Mouse (Mus musculus) ES-E14 (cell line): ENCODE results near the gene Hkdc1. TPM values are rescaled to one million over a fixed set of nuclear protein-coding genes. Genes with fewer than 3 reads are reported as not detected.

Source experiments
- DNase-seq: peaks from one replicate; pipeline ENCODE4 v3.0.0-alpha.2; 2013; ENCODE audit warnings: low read depth, low spot score
- H3K27ac ChIP-seq: 2 replicates; pipeline ENCODE4 v1.5.1; 2012; ENCODE audit warnings: low read depth, mild to moderate bottlenecking, low read length, moderate library complexity, mixed read lengths; ENCODE audit not compliant: poor library complexity, insufficient read depth, severe bottlenecking
- H3K36me3 ChIP-seq: 2 replicates; pipeline ENCODE4 v1.6.1; 2012; ENCODE audit warnings: mild to moderate bottlenecking, low read length, moderate library complexity, mixed read lengths; ENCODE audit not compliant: control insufficient read depth, poor library complexity, insufficient read depth, severe bottlenecking
- H3K4me1 ChIP-seq, 2 experiments: fragments of 150-350 bp in 1 of 2; sonication (generic) in 1 of 2; 2 replicates each; pipeline ENCODE4 v1.6.1; 2012; ENCODE audit warnings: low read length in 2 of 2, mild to moderate bottlenecking in 1 of 2, mixed read lengths in 1 of 2; ENCODE audit not compliant: control insufficient read depth in 2 of 2, insufficient read depth in 2 of 2, poor library complexity in 1 of 2
- H3K4me3 ChIP-seq, 2 experiments: fragments of 150-350 bp in 1 of 2; sonication (generic) in 1 of 2; 2 replicates each; pipeline ENCODE4 v1.5.1; 2012; ENCODE audit warnings: low read length in 2 of 2, low read depth in 1 of 2, mild to moderate bottlenecking in 1 of 2, mixed read lengths in 1 of 2; ENCODE audit not compliant: insufficient read depth in 1 of 2, poor library complexity in 1 of 2, severe bottlenecking in 1 of 2
- H3K9ac ChIP-seq: 2 replicates; pipeline ENCODE4 v1.6.1; 2012; ENCODE audit warnings: low read depth, mild to moderate bottlenecking, low read length, mixed read lengths; ENCODE audit not compliant: poor library complexity, insufficient read depth, severe bottlenecking
- H3K9me3 ChIP-seq: fragments of 150-350 bp; sonication (generic); 2 replicates; pipeline ENCODE4 v1.6.1; 2012; ENCODE audit warnings: low read depth, mild to moderate bottlenecking, low read length; ENCODE audit not compliant: control insufficient read depth, insufficient read depth
- CHD2 ChIP-seq: IDR thresholded peaks from 2 replicates; pipeline ENCODE4 v1.6.1; 2014; ENCODE audit warnings: mild to moderate bottlenecking, low read depth, low read length, inconsistent platforms
- HCFC1 ChIP-seq: IDR thresholded peaks from 2 replicates; pipeline ENCODE4 v1.6.1; 2012; ENCODE audit warnings: low read length, inconsistent platforms, borderline replicate concordance; ENCODE audit not compliant: insufficient read depth
- MAFK ChIP-seq: IDR thresholded peaks from 2 replicates; pipeline ENCODE4 v1.6.1; 2014; ENCODE audit warnings: mild to moderate bottlenecking, low read depth, low read length, inconsistent platforms; ENCODE audit not compliant: insufficient read depth
- ZC3H11A ChIP-seq: IDR thresholded peaks from 2 replicates; pipeline ENCODE4 v1.6.1; 2012; ENCODE audit warnings: low read depth, mild to moderate bottlenecking, inconsistent platforms, low read length, borderline replicate concordance
- ZNF384 ChIP-seq: IDR thresholded peaks from 2 replicates; pipeline ENCODE4 v1.6.1; 2012; ENCODE audit warnings: low read depth, low read length, inconsistent platforms
- in situ Hi-C, 2 experiments: fragments of 600-800 bp; cut with MboI; formaldehyde crosslinking; loops; one replicate each; pipeline ENCODE4 v1.15.1; 2025; ENCODE audit warnings: low sequenced_read_pairs in 2 of 2, inconsistent platforms in 1 of 2; ENCODE audit not compliant: unreplicated experiment in 2 of 2
- total RNA-seq: library from RNA; depleted of rRNA; stranded (reverse); fragments of 300-350 nt; gene quantifications from 2 replicates; pipeline ENCODE4 v1.2.3, GENCODE M21; 2012

Gene Hkdc1
- total RNA-seq, 1 experiment = 3.3 TPM

DNA sequence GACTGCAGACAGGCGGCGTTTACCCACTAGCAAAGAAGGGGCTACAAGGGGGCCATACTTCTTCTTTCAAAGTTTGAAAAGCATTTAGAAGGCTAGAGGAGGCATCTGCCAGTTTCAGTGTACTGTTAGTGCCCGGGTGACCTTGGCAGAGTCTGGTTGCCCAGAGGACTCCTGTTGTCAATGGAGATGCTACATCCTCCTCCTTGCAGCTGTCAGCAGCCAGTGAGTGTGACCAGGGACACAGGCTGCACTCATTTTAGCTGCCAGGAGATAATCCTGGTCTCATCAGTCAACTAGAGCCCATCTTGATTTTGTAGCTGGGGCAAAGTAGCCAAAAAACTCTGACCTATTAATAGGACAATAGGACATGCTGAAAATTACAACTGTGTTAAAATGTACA is 1.2 kb downstream of the Hkdc1 start:
- Histone ChIP-seq H3K36me3 (no peaks in the 10 kb centered on the region), H3K4me1 (no peaks in the 10 kb centered on the region; a peak in 1 of 4 replicates), H3K9me3 (no peaks in the 10 kb centered on the region), H3K4me3 (no peak overlapping the region), H3K27ac (no peak overlapping the region), H3K9ac (no peak overlapping the region)
- in situ Hi-C loops = no loop called here
- TF ChIP-seq CHD2 (no peak), ZC3H11A (no peak), HCFC1 (no peak)
- DNase-seq = no peak

- Histone ChIP-seq H3K27ac (peak overlapping the region; percentile 22; the same call in 1 of the 2 replicates), H3K4me1 (no peaks in the 10 kb centered on the region; a peak in 1 of 4 replicates), H3K9ac (no peak overlapping the region), H3K4me3 (no peak overlapping the region), H3K36me3 (no peaks in the 10 kb centered on the region), H3K9me3 (no peaks in the 10 kb centered on the region)
- TF ChIP-seq ZNF384 (no peak), CHD2 (no peak), HCFC1 (no peak), ZC3H11A (no peak), MAFK (no peak)
- DNase-seq = no peak
- in situ Hi-C loops = no loop called here
Observed at GRCm38 (mm10) chr10:62420399-62420798, 1.9 kb downstream of the Hkdc1 start.

DNA sequence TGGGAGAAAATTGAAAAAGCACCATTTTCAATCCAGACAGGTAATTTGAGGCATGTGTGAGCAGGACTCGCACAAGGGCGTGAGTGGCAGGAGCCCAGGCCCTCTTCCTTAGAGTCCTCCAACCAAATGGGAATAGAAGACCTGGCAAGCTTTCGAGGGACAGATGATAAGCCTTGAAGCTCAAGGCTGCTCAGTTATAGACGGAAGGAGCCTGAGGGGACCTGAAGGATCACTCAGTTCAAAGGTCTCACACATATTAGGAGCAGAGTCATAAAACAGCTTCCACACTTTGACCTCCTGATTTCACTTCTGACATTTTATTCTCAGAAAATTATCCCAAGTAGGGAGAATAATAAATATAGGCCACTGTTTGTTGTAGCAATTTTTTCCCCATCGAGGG is 2.9 kb downstream of the Hkdc1 start:
- H3K9ac ChIP-seq = no peak overlapping the region
- in situ Hi-C loops = no loop called here
- H3K36me3 ChIP-seq = no peaks in the 10 kb centered on the region
- H3K4me1 ChIP-seq = no peaks in the 10 kb centered on the region; a peak in 1 of 4 replicates
- H3K27ac ChIP-seq = no peak overlapping the region
- TF ChIP-seq ZNF384 = no peak
- no peak for TF ChIP-seq MAFK
- TF ChIP-seq CHD2 = no peak
- no peak for TF ChIP-seq HCFC1
- TF ChIP-seq ZC3H11A = no peak
- DNase-seq = no peak
- no peak overlapping the region for H3K4me3 ChIP-seq
- no peaks in the 10 kb centered on the region for H3K9me3 ChIP-seq

- Histone ChIP-seq H3K36me3 (no peaks in the 10 kb centered on the region), H3K9ac (no peak overlapping the region), H3K4me1 (no peaks in the 10 kb centered on the region; a peak in 1 of 4 replicates), H3K9me3 (no peaks in the 10 kb centered on the region), H3K27ac (no peak overlapping the region), H3K4me3 (no peak overlapping the region)
- in situ Hi-C loops = no loop called here
- no peak for DNase-seq
- TF ChIP-seq ZNF384 = no peak
- TF ChIP-seq MAFK = no peak
- TF ChIP-seq HCFC1 = no peak
- TF ChIP-seq ZC3H11A = no peak
- TF ChIP-seq CHD2 = no peak
Observed at GRCm38 (mm10) chr10:62418831-62419356, 3.4 kb downstream of the Hkdc1 start.

- DNase-seq = no peak
- Histone ChIP-seq H3K9me3 (no peaks in the 10 kb centered on the region), H3K4me3 (no peak overlapping the region), H3K36me3 (no peaks in the 10 kb centered on the region), H3K27ac (no peak overlapping the region), H3K9ac (no peak overlapping the region), H3K4me1 (peaks cover 0 to 5% of the 10 kb centered on the region in 2 experiments; a peak in 1 of 4 replicates)
- in situ Hi-C loops = no loop called here
- TF ChIP-seq HCFC1 (no peak), ZNF384 (no peak), MAFK (no peak), CHD2 (no peak), ZC3H11A (no peak)
Observed at GRCm38 (mm10) chr10:62413606-62413982, 8.7 kb downstream of the Hkdc1 start.
